Mouse (Mus musculus): Measurements from ENCODE around the gene Hist1h4c.

DNA sequence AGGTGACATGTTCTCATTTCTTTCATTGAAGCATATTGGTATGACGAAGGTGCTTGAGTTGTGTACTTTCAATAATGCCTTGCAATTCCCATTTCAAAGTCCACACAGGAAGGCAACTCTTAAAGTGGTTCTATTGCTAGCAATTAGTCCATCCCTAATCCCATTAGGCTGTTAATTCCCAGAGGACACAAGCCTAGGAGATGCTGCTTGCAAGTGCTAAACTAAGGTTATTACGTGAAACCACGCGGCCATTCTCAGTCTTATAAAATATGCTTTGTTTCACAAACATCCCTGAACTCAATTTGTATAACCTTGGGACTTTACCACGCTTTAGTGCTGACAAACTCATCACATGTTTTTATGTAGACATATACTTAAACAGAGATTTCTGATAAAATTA, 38.8 kb upstream of the Hist1h4c start:
- no peak for TF ChIP-seq CTCF (IDR thresholded peaks at IDR 0.05)
- no peak for TF ChIP-seq EP300 (IDR thresholded peaks at IDR 0.05)

Measured in lung, postnatal 0 days (tissue).